Mouse (Mus musculus) limb, embryonic 10.5 days (tissue): ENCODE measurements around the gene Ndufa11. TPM values are rescaled to one million over a fixed set of nuclear protein-coding genes. Genes with fewer than 3 reads are reported as not detected.
A peak's percentile ranks its signal among the peaks of the same experiment; 100 is the strongest.

Experiments
- DNase-seq: peaks from one replicate; pipeline ENCODE4 v3.0.0-alpha.2; 2017; ENCODE audit warnings: low spot score
- H3K27ac ChIP-seq: fragments of 300-500 bp; sonication (generic); 2 replicates; pipeline ENCODE4 v1.5.1; 2016; ENCODE audit warnings: mild to moderate bottlenecking
- H3K27me3 ChIP-seq: fragments of 300-500 bp; sonication (generic); 2 replicates; pipeline ENCODE4 v1.6.1; 2016; ENCODE audit warnings: low read depth, mild to moderate bottlenecking; ENCODE audit not compliant: poor library complexity, severe bottlenecking
- H3K36me3 ChIP-seq: fragments of 300-500 bp; sonication (generic); 2 replicates; pipeline ENCODE4 v1.6.1; 2016; ENCODE audit warnings: mild to moderate bottlenecking, moderate library complexity
- H3K4me1 ChIP-seq: fragments of 300-500 bp; sonication (generic); 2 replicates; pipeline ENCODE4 v1.6.1; 2016
- H3K4me3 ChIP-seq: fragments of 300-500 bp; sonication (generic); 2 replicates; pipeline ENCODE4 v1.5.1; 2016; ENCODE audit warnings: mild to moderate bottlenecking, moderate library complexity
- H3K9me3 ChIP-seq: fragments of 300-500 bp; sonication (generic); replicated peaks from 2 replicates; pipeline ENCODE4 v1.6.1; 2016; ENCODE audit warnings: mild to moderate bottlenecking
- WGBS: fragments of 180-500 bp; shearing (Covaris S2); methylation state at CpG from one replicate; pipeline ENCODE4 v1.1.7; 2016; 5-methylcytosine and 5-hydroxymethylcytosine counted together
- polyA plus RNA-seq: library from polyadenylated mRNA; unstranded; fragments of >200 nt; fragmentation: Nextera tagmentation; extraction: Ambion mirVana; gene quantifications from 2 replicates; pipeline ENCODE4 v1.2.1, GENCODE M21; 2016

Ndufa11 gene
- polyA plus RNA-seq, 1 experiment from 2014 or later, result 437 TPM

- Histone ChIP-seq H3K27me3 (peaks cover 85% of the 10 kb centered on the region), H3K4me1 (peaks cover 71% of the 10 kb centered on the region), H3K27ac (no peak overlapping the region), H3K36me3 (0 out of 2 replicates have a peak, but pooled peaks cover 3% of the 10 kb centered on the region), H3K4me3 (peak overlapping the region; percentile 26), H3K9me3 (no peaks in the 10 kb centered on the region; the same call in 1 of the 2 replicates)
- WGBS, result 12% methylated on average over 36 of the region's 36 CpGs
- no peak for DNase-seq
These were observed 37.0 kb downstream of the Ndufa11 start for GRCm38 (mm10) chr17:56754271-56755185.

DNA sequence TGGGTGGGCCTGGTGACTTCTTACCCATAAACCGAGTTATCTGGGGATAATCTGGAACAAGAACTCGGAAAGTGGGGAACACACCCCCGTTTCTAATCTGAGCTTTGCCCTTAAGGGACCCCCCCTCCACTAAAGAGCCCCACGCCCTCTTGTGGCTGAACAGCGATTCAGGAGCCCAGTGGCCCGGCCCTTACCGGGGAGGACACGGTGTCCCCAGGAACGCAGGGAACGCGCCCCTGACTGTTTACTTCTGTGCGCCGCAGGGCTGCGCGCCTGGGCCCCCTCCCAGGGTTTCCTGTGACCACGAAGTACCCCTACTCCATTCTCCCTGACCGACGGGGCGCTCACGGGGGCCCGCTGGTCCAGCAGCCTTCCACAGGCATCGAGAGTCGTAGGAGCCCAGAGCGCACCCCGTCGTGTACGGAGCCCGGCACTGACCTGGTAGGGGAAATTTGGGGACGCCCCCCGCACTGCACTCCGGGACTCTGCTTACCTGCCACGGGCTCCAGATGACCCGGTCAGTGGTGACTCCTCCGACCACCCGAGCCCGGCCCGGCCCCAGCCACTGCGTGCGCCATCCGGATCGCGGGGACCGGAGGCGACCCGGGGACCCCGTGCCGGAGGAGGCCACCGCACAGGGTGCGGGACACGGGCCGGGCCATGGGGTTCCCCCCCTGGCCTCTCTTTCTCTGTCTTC, 39.3 kb downstream of the Ndufa11 start:
- H3K9me3 ChIP-seq, result no peaks in the 10 kb centered on the region
- no peaks in the 10 kb centered on the region for H3K36me3 ChIP-seq
- peaks cover 64% of the 10 kb centered on the region for H3K27me3 ChIP-seq
- WGBS, result under 1% methylated on average over 51 of the region's 51 CpGs
- no peak for DNase-seq
- H3K4me1 ChIP-seq, result peaks cover 86% of the 10 kb centered on the region
- peak overlapping the region; percentile 66 for H3K4me3 ChIP-seq
- H3K27ac ChIP-seq, result peak overlapping the region; percentile 83

DNA sequence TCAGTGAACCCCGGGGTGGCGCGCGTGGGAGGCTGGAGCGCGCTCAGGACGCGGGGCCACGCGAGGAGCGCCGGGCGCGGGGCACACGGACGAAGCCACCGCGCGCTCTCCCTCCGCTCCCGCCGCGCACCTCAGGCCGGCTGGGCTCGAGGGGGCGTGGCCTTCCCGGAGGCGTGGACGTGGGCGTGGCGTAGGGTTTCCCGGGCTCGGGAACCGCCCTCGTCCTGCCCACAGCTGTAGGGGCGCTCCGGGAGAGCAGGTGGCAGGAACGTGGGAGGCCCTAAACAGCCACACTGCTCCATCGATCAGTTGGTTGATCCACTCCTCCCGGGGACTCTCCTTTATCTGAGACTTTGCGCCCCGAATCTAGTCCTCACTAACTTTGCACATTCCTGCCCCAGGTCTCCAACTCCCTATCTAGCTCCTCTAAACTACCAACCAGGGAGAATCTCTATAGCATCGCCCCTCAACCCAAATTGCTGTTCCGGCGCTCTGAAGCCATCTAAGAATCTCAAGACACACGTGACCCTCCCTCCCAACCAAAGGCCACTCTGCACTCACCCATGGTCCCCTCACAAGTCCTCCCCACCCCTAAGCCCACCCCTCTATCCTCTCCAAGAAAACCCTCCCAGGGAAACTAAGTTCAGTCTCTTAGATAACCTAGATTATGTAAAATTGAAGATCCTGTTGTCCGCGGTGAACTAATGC, 40.0 kb downstream of the Ndufa11 start, which contains the start of gene Nrtn:
Gene Nrtn, minus strand, starts transcription at position 115 of the 708 bp plus-strand sequence.
- under 1% methylated on average over 48 of the region's 48 CpGs for WGBS
- DNase-seq, result peak; percentile 94
- Histone ChIP-seq H3K27ac (peak within 1 kb of the TSS; percentile 83), H3K27me3 (peaks cover 57% of the 10 kb centered on the region), H3K36me3 (no peaks in the 10 kb centered on the region), H3K4me1 (peaks cover 88% of the 10 kb centered on the region), H3K9me3 (no peaks in the 10 kb centered on the region), H3K4me3 (peak within 1 kb of the TSS; percentile 66)

DNA sequence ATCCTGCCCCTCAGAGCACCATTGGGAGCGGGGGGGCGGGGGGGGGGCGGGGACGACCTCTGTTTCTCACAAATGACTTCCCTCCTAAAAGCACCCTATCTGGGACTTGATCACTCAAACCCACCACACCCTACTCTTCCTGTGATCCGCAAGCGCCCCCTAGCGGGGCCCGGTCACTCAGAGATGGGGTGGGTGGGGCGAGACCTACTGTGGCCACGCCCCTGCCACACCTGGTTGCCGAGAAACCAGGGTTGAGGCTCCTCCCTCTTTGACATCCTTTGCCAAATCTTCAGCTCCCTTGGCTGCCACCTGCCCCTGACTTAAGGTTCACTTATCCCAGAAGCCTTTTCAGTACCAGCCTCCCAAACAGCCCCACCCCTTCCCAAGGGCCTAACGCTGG, 40.6 kb downstream of the Ndufa11 start:
- H3K27ac ChIP-seq, result 0 out of 2 replicates have a peak overlapping the region, but pooled peaks have one; percentile 2
- WGBS, result 5% methylated on average over 12 of the region's 12 CpGs
- H3K36me3 ChIP-seq, result no peaks in the 10 kb centered on the region
- no peaks in the 10 kb centered on the region for H3K9me3 ChIP-seq
- H3K4me3 ChIP-seq, result peak overlapping the region; percentile 66
- peaks cover 92% of the 10 kb centered on the region for H3K4me1 ChIP-seq
- peak; percentile 77 for DNase-seq
- peaks cover 51% of the 10 kb centered on the region for H3K27me3 ChIP-seq

- WGBS, result 29% methylated on average over 7 of the region's 7 CpGs
- peak overlapping the region; percentile 16 for H3K4me3 ChIP-seq
- peaks cover 40% of the 10 kb centered on the region for H3K27me3 ChIP-seq
- H3K9me3 ChIP-seq, result no peaks in the 10 kb centered on the region
- peak overlapping the region; percentile 43 for H3K27ac ChIP-seq
- H3K4me1 ChIP-seq, result peaks cover 86% of the 10 kb centered on the region
- H3K36me3 ChIP-seq, result no peaks in the 10 kb centered on the region
- peak; percentile 87 for DNase-seq
These were observed 41.7 kb downstream of the Ndufa11 start for GRCm38 (mm10) chr17:56759261-56759660.

GRCm38 (mm10) chr17:56761077-56761476, 43.5 kb downstream of the Ndufa11 start:
- Histone ChIP-seq H3K4me1 (peaks cover 83% of the 10 kb centered on the region), H3K9me3 (no peaks in the 10 kb centered on the region), H3K36me3 (no peaks in the 10 kb centered on the region), H3K4me3 (no peak overlapping the region), H3K27me3 (peaks cover 22% of the 10 kb centered on the region), H3K27ac (peak overlapping the region; percentile 85)
- DNase-seq, result no peak
- 66% methylated on average over 3 of the region's 3 CpGs for WGBS

GRCm38 (mm10) chr17:56761991-56762410, 44.4 kb downstream of the Ndufa11 start:
- 0% methylated on average over 25 of the region's 28 CpGs for WGBS
- H3K4me1 ChIP-seq, result peaks cover 82% of the 10 kb centered on the region

GRCm38 (mm10) chr17:56762769-56763731, 45.5 kb downstream of the Ndufa11 start:
- Histone ChIP-seq H3K36me3 (peaks cover 17% of the 10 kb centered on the region), H3K9me3 (no peaks in the 10 kb centered on the region), H3K27me3 (0 out of 2 replicates have a peak, but pooled peaks cover 2% of the 10 kb centered on the region), H3K27ac (peak overlapping the region; percentile 85), H3K4me1 (peaks cover 73% of the 10 kb centered on the region), H3K4me3 (peak overlapping the region; percentile 56)
- 55% methylated on average over 27 of the region's 27 CpGs for WGBS
- DNase-seq, result no peak

More at GRCm38 (mm10) chr17:56761991-56762410, 44.4 kb downstream of the Ndufa11 start:
- Histone ChIP-seq H3K27ac (peak overlapping the region; percentile 85), H3K4me3 (peak overlapping the region; percentile 56), H3K9me3 (no peaks in the 10 kb centered on the region), H3K36me3 (peaks cover 7% of the 10 kb centered on the region), H3K27me3 (peaks cover 13% of the 10 kb centered on the region)
- DNase-seq, result peak; percentile 95

GRCm38 (mm10) chr17:56763741-56764250, 46.2 kb downstream of the Ndufa11 start:
- no peak for DNase-seq
- peak overlapping the region; percentile 85; the same call in 1 of the 2 replicates for H3K27ac ChIP-seq
- H3K27me3 ChIP-seq, result no peaks in the 10 kb centered on the region
- no peaks in the 10 kb centered on the region for H3K9me3 ChIP-seq
- 76% methylated on average over 8 of the region's 8 CpGs for WGBS
- peaks cover 25% of the 10 kb centered on the region for H3K36me3 ChIP-seq
- H3K4me1 ChIP-seq, result peaks cover 65% of the 10 kb centered on the region
- peak overlapping the region; percentile 89 for H3K4me3 ChIP-seq

- no peaks in the 10 kb centered on the region for H3K27me3 ChIP-seq
- no peaks in the 10 kb centered on the region for H3K9me3 ChIP-seq
- peak within 1 kb of the TSS; percentile 96 for H3K27ac ChIP-seq
- H3K4me1 ChIP-seq, result peaks cover 56% of the 10 kb centered on the region
- H3K36me3 ChIP-seq, result peaks cover 34% of the 10 kb centered on the region
- H3K4me3 ChIP-seq, result peak within 1 kb of the TSS; percentile 89
- DNase-seq, result peak; percentile 90
- WGBS, result 2% methylated on average over 58 of the region's 58 CpGs
These were observed 47.1 kb downstream of the Ndufa11 start, which contains the start of gene Dus3l for GRCm38 (mm10) chr17:56764474-56765354. Gene Dus3l, plus strand, starts transcription at chr17:56764757.
